Mouse (Mus musculus): ENCODE results near the gene Pon1. TPM values are rescaled to one million over a fixed set of nuclear protein-coding genes. Genes with fewer than 3 reads are reported as not detected.

Pon1 gene
- total RNA-seq, 2 experiments from 2014 or later = 0.60 TPM; not detected in 1

- ATAC-seq (replicated peaks; ENCODE audit: low FRiP score, poor library complexity, severe bottlenecking) = no peak
Observed at GRCm38 (mm10) chr6:5180645-5181044, 13.1 kb downstream of the Pon1 start.

GRCm38 (mm10) chr6:5179189-5179588 lies 14.6 kb downstream of the Pon1 start:
- ATAC-seq (replicated peaks; ENCODE audit: low FRiP score, poor library complexity, severe bottlenecking) = no peak

- ATAC-seq (replicated peaks; ENCODE audit: low FRiP score, poor library complexity, severe bottlenecking) = no peak
Observed at GRCm38 (mm10) chr6:5177967-5178891, 15.5 kb downstream of the Pon1 start.

GRCm38 (mm10) chr6:5174179-5174812 lies 19.4 kb downstream of the Pon1 start:
- ATAC-seq (replicated peaks; ENCODE audit: low FRiP score, poor library complexity, severe bottlenecking) = no peak

GRCm38 (mm10) chr6:5172571-5172970 lies 21.2 kb downstream of the Pon1 start:
- ATAC-seq (replicated peaks; ENCODE audit: low FRiP score, poor library complexity, severe bottlenecking) = no peak

GRCm38 (mm10) chr6:5171418-5171817 lies 22.3 kb downstream of the Pon1 start:
- no peak for ATAC-seq (replicated peaks; ENCODE audit: low FRiP score, poor library complexity, severe bottlenecking)

GRCm38 (mm10) chr6:5168158-5168557 lies 25.6 kb downstream of the Pon1 start:
- no peak for ATAC-seq (replicated peaks; ENCODE audit: low FRiP score, poor library complexity, severe bottlenecking)

- no peak for ATAC-seq (replicated peaks; ENCODE audit: low FRiP score, poor library complexity, severe bottlenecking)
Observed at GRCm38 (mm10) chr6:5167051-5167677, 26.6 kb downstream of the Pon1 start.

GRCm38 (mm10) chr6:5164855-5165254 lies 28.9 kb downstream of the Pon1 start:
- no peak for ATAC-seq (replicated peaks; ENCODE audit: low FRiP score, poor library complexity, severe bottlenecking)

GRCm38 (mm10) chr6:5163507-5164144 lies 30.1 kb downstream of the Pon1 start:
- ATAC-seq (replicated peaks; ENCODE audit: low FRiP score, poor library complexity, severe bottlenecking) = no peak

GRCm38 (mm10) chr6:5162052-5162451 lies 31.7 kb downstream of the Pon1 start:
- no peak for ATAC-seq (replicated peaks; ENCODE audit: low FRiP score, poor library complexity, severe bottlenecking)

- ATAC-seq (replicated peaks; ENCODE audit: low FRiP score, poor library complexity, severe bottlenecking) = no peak
Observed at GRCm38 (mm10) chr6:5159385-5159791, 34.4 kb downstream of the Pon1 start.

- ATAC-seq (replicated peaks; ENCODE audit: low FRiP score, poor library complexity, severe bottlenecking) = peak; percentile 62
Observed at GRCm38 (mm10) chr6:5156541-5157425, 37.0 kb downstream of the Pon1 start.

GRCm38 (mm10) chr6:5155313-5155927 lies 38.3 kb downstream of the Pon1 start:
- ATAC-seq (replicated peaks; ENCODE audit: low FRiP score, poor library complexity, severe bottlenecking) = peak; percentile 86

- ATAC-seq (replicated peaks; ENCODE audit: low FRiP score, poor library complexity, severe bottlenecking) = 0 out of 2 replicates have a peak, but pooled peaks have one; percentile 21
Observed at GRCm38 (mm10) chr6:5154786-5155185, 39.0 kb downstream of the Pon1 start.

- no peak for ATAC-seq (replicated peaks; ENCODE audit: low FRiP score, poor library complexity, severe bottlenecking)
Observed at GRCm38 (mm10) chr6:5152185-5152584, 41.6 kb downstream of the Pon1 start.

- ATAC-seq (replicated peaks; ENCODE audit: low FRiP score, poor library complexity, severe bottlenecking) = no peak
Observed at GRCm38 (mm10) chr6:5151171-5151570, 42.6 kb downstream of the Pon1 start.

- ATAC-seq (replicated peaks; ENCODE audit: low FRiP score, poor library complexity, severe bottlenecking) = no peak
Observed at GRCm38 (mm10) chr6:5149941-5150340, 43.8 kb downstream of the Pon1 start.

All from erythroblast, adult 5-6 weeks (primary cell).